Mouse (Mus musculus): ENCODE measurements around the gene Vmn2r22. TPM values are rescaled to one million over a fixed set of nuclear protein-coding genes. Genes with fewer than 3 reads are reported as not detected.
"Not testable (repeated sequence)": the region's sequence is repeated elsewhere in the genome, so short reads cannot be mapped to it uniquely, and the experiment has no call there.

Vmn2r22 gene
- not detected for polyA plus RNA-seq (2012; fragmentation: generic; extraction: Trizol)

DNA sequence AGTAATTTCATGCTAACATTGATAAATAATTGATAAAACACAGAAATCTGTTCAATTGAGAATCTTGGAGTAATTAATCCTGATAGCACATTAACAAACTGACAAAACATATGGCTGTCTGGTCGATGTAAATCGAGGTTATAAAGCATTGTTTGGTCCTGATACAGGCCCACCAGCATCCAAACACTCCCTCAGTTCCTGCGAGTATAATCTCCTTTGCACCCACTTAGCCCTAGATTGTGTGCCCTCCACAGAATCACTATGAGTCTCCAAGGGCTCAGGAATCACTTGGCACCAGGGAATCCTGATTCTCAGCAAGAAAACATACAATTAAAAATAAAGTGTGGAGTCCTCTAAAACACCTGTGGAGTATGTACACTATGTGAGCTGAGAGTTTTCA, at the start of gene Vmn2r22:
TSS of gene Vmn2r22 (minus strand) at position 101 of the 400 bp plus-strand sequence.
- not testable (repeated sequence) for H3K4me3 ChIP-seq; H3K27me3 ChIP-seq (ENCODE audit: control insufficient read depth, insufficient read depth, insufficient read length); H3K79me2 ChIP-seq (ENCODE audit: control insufficient read depth, insufficient read depth); H3ac ChIP-seq (ENCODE audit: control insufficient read depth, insufficient read length); H3K36me3 ChIP-seq (ENCODE audit: control insufficient read depth, insufficient read depth); H3K4me2 ChIP-seq (ENCODE audit: low read depth)

DNA sequence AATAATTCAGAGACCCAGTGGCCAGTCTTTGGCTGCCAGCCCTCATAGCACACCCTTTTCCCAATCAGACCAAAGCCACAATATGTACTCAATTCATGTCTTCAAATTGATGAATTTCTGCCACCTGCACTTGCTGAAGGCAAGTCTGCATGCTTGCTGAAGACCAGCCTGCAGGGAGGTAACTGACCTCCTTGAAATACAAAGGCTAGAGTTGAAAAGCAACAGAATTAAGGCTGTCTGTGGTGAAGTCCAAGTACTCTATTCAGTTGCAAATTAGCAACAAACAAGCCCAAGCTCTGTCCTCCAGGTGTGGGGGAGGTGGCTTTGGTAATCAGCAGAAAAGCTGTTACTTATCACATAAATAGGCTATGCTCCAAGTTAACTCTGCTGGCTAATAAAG, 46.7 kb upstream of the Vmn2r22 start:
- no peaks in the 10 kb centered on the region for H3K36me3 ChIP-seq (ENCODE audit: control insufficient read depth, insufficient read depth)
- H3K4me2 ChIP-seq (ENCODE audit: low read depth): no peak overlapping the region
- H3K4me3 ChIP-seq: no peak overlapping the region
- H3K27me3 ChIP-seq (ENCODE audit: control insufficient read depth, insufficient read depth, insufficient read length): no peaks in the 10 kb centered on the region
- no peak for TF ChIP-seq MYOD1 (IDR thresholded peaks at IDR 0.05; ENCODE audit: control insufficient read depth in 1 of 3, insufficient read length in 2 of 3, low read depth in 2 of 3)
- no peak for TF ChIP-seq E2F4 (IDR thresholded peaks at IDR 0.05; ENCODE audit: insufficient read depth)
- no peak for TF ChIP-seq POLR2AphosphoS2 (IDR thresholded peaks at IDR 0.05; ENCODE audit: insufficient read length, low read depth)
- no peak for TF ChIP-seq POLR2A (IDR thresholded peaks at IDR 0.05; ENCODE audit: insufficient read length, low read depth)
- no peak for TF ChIP-seq CEBPB (IDR thresholded peaks at IDR 0.05; ENCODE audit: insufficient read depth, poor library complexity, severe bottlenecking)
- no peak for TF ChIP-seq TCF12 (IDR thresholded peaks at IDR 0.05; ENCODE audit: insufficient read depth, poor library complexity, severe bottlenecking)
- TF ChIP-seq REST (IDR thresholded peaks at IDR 0.05; ENCODE audit: insufficient read depth, insufficient read length): no peak
- no peak for TF ChIP-seq SRF (IDR thresholded peaks at IDR 0.05; ENCODE audit: control insufficient read depth, insufficient read length, low read depth)
- no peak for TF ChIP-seq MYOG (IDR thresholded peaks at IDR 0.05; ENCODE audit: control insufficient read depth in 1 of 3, insufficient read depth in 1 of 3, insufficient read length in 2 of 3, low read depth in 2 of 3)
- no peak for TF ChIP-seq USF1 (IDR thresholded peaks at IDR 0.05; ENCODE audit: low read depth)
- TF ChIP-seq MAX (IDR thresholded peaks at IDR 0.05; ENCODE audit: low read depth): no peak
- no peak for TF ChIP-seq TCF3 (IDR thresholded peaks at IDR 0.05; ENCODE audit: insufficient read length, low read depth)
- H3K79me2 ChIP-seq (ENCODE audit: control insufficient read depth, insufficient read depth): no peaks in the 10 kb centered on the region
- no peak overlapping the region for H3ac ChIP-seq (ENCODE audit: control insufficient read depth, insufficient read length)

DNA sequence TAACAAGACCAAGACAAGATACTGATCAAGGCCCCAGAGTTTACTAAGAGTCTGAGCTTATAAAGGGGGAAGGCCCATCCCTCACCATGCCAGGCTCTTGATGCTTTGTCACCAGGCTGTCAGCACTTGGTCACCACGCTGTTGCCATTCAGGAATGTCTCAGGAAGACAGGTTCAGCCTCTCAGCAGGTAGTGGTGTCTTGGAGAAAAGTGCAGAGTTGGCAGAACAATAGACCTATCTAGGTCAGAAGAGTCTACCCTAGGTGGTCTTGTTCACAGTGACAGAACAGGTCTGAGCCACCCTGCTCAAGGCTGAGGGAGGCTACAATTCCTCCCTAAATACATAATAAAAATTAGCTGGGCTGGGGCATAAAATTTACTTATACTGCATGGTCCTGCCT, 46.1 kb upstream of the Vmn2r22 start:
- H3K27me3 ChIP-seq (ENCODE audit: control insufficient read depth, insufficient read depth, insufficient read length); H3ac ChIP-seq (ENCODE audit: control insufficient read depth, insufficient read length); H3K36me3 ChIP-seq (ENCODE audit: control insufficient read depth, insufficient read depth); H3K4me3 ChIP-seq; H3K79me2 ChIP-seq (ENCODE audit: control insufficient read depth, insufficient read depth); H3K4me2 ChIP-seq (ENCODE audit: low read depth): not testable (repeated sequence)

DNA sequence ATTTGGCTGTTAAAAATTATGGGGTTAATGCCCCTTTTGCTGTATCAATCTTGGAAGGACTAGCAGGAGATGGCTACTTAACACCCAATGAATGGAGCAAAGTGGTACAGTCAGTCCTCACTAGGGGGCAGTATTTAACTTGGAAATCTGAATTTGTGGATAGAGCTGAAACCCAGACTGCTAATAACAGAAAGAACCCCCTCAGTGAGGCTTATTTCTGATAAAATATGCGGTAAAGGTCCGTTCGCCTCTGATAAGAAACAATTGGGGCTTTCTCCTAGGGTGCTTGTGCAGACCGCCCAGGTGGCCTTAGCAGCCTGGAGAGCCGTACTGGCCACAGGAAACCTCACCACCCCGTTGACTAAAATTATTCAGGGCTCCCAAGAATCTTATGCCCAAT, 6.5 kb upstream of the Vmn2r22 start:
- no peaks in the 10 kb centered on the region for H3K36me3 ChIP-seq (ENCODE audit: control insufficient read depth, insufficient read depth)
- no peak overlapping the region for H3ac ChIP-seq (ENCODE audit: control insufficient read depth, insufficient read length)
- H3K79me2 ChIP-seq (ENCODE audit: control insufficient read depth, insufficient read depth): no peaks in the 10 kb centered on the region
- TF ChIP-seq POLR2AphosphoS2 (IDR thresholded peaks at IDR 0.05; ENCODE audit: insufficient read length, low read depth): no peak
- no peak for TF ChIP-seq REST (IDR thresholded peaks at IDR 0.05; ENCODE audit: insufficient read depth, insufficient read length)
- no peak for TF ChIP-seq USF1 (IDR thresholded peaks at IDR 0.05; ENCODE audit: low read depth)
- TF ChIP-seq TCF12 (IDR thresholded peaks at IDR 0.05; ENCODE audit: insufficient read depth, poor library complexity, severe bottlenecking): no peak
- TF ChIP-seq TCF3 (IDR thresholded peaks at IDR 0.05; ENCODE audit: insufficient read length, low read depth): no peak
- TF ChIP-seq POLR2A (IDR thresholded peaks at IDR 0.05; ENCODE audit: insufficient read length, low read depth): no peak
- no peak for TF ChIP-seq MAX (IDR thresholded peaks at IDR 0.05; ENCODE audit: low read depth)
- no peak for TF ChIP-seq CEBPB (IDR thresholded peaks at IDR 0.05; ENCODE audit: insufficient read depth, poor library complexity, severe bottlenecking)
- TF ChIP-seq SRF (IDR thresholded peaks at IDR 0.05; ENCODE audit: control insufficient read depth, insufficient read length, low read depth): no peak
- no peak for TF ChIP-seq MYOD1 (IDR thresholded peaks at IDR 0.05; ENCODE audit: control insufficient read depth in 1 of 3, insufficient read length in 2 of 3, low read depth in 2 of 3)
- TF ChIP-seq MYOG (IDR thresholded peaks at IDR 0.05; ENCODE audit: control insufficient read depth in 1 of 3, insufficient read depth in 1 of 3, insufficient read length in 2 of 3, low read depth in 2 of 3): no peak
- TF ChIP-seq E2F4 (IDR thresholded peaks at IDR 0.05; ENCODE audit: insufficient read depth): no peak
- H3K27me3 ChIP-seq (ENCODE audit: control insufficient read depth, insufficient read depth, insufficient read length): no peaks in the 10 kb centered on the region
- H3K4me3 ChIP-seq: no peak overlapping the region
- no peak overlapping the region for H3K4me2 ChIP-seq (ENCODE audit: low read depth)

DNA sequence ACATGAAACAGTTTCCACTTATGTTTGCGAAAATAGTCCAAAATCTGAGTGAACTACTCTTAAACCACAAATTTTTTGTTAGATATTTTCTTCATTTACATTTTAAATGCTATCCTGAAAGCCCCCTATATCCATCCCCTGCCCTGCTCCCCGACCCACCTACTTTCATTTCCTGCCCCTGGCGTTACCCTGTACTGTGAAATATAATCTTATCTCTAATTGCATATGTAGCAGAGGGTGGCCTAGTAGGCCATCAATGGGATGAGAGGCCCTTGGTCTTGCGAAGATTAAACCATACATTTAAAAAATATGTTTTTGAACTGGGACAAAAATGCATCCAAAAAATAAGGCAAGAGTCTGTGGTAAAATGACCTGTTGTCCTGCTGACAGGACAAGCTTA, 11.1 kb downstream of the Vmn2r22 start:
- not testable (repeated sequence) for H3ac ChIP-seq (ENCODE audit: control insufficient read depth, insufficient read length); H3K27me3 ChIP-seq (ENCODE audit: control insufficient read depth, insufficient read depth, insufficient read length); H3K4me3 ChIP-seq; H3K4me2 ChIP-seq (ENCODE audit: low read depth); H3K79me2 ChIP-seq (ENCODE audit: control insufficient read depth, insufficient read depth); H3K36me3 ChIP-seq (ENCODE audit: control insufficient read depth, insufficient read depth)

DNA sequence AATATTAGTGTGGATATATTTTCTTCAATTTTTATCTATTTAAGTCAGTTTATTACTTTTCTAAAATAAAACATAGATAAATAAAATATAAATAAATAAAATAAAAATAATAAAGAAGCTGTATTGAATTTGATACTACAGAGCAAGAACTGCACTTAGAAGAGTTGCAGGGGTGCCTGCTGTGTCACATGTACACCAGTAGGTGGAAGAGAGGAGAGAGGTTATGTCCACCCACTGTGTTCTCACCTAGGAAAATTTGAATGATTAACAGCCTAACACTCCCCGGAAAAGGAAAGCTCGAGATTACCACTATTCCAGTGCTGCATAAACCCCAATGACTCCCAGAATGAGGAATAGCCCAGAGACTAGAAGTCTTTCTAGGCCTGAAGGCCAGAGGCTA, 26.7 kb downstream of the Vmn2r22 start:
- not testable (repeated sequence) for H3K4me2 ChIP-seq (ENCODE audit: low read depth); H3K4me3 ChIP-seq; H3K27me3 ChIP-seq (ENCODE audit: control insufficient read depth, insufficient read depth, insufficient read length); H3K36me3 ChIP-seq (ENCODE audit: control insufficient read depth, insufficient read depth); H3K79me2 ChIP-seq (ENCODE audit: control insufficient read depth, insufficient read depth); H3ac ChIP-seq (ENCODE audit: control insufficient read depth, insufficient read length)

DNA sequence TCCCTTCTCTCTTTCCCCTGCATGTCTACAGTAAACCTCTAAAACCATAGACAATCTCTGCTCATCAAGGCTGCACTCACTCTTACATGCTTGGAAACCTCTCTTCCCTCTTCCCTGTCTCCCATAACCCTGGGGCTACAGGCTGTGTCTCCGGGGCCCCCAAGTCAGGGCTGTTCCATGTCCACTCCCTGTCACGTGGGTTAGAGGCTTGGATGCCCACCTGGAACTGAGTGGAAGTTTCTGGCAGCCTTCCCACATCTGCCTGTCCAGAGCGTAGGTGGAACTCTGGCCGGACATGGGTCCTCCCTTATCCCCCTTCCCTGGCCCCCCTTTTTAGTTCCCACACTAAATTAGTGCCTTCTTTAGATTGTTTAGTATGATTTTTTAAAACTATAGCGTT, 62.2 kb downstream of the Vmn2r22 start:
- not testable (repeated sequence) for H3K27me3 ChIP-seq (ENCODE audit: control insufficient read depth, insufficient read depth, insufficient read length); H3K4me3 ChIP-seq; H3K36me3 ChIP-seq (ENCODE audit: control insufficient read depth, insufficient read depth); H3K79me2 ChIP-seq (ENCODE audit: control insufficient read depth, insufficient read depth); H3ac ChIP-seq (ENCODE audit: control insufficient read depth, insufficient read length); H3K4me2 ChIP-seq (ENCODE audit: low read depth)

DNA sequence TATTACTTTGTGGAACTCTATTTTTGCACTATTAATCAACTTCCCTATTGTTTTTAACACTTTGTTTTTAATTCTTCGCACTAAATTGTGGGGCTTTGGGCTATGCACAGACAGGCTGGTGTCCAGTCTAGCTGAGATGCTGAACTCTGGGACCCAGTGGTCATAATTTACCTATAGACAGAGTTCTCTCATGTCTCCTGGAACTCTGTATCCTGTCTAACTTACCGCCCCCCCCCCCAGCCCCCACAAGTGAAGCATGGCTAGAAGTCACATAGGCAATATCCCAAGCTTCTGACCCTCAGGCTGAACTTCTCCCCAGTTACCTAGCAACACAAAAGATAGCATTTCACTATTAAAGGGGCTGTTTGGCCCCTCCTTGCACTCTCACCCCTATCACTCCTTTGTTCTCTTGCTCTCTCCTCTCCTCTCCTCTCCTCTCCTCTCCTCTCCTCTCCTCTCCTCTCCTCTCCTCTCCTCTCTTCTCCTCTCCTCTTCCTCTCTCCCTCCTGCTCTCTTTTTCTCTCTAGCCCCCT, 62.7 kb downstream of the Vmn2r22 start:
- not testable (repeated sequence) for H3K27me3 ChIP-seq (ENCODE audit: control insufficient read depth, insufficient read depth, insufficient read length); H3K4me2 ChIP-seq (ENCODE audit: low read depth); H3K36me3 ChIP-seq (ENCODE audit: control insufficient read depth, insufficient read depth); H3K79me2 ChIP-seq (ENCODE audit: control insufficient read depth, insufficient read depth); H3K4me3 ChIP-seq; H3ac ChIP-seq (ENCODE audit: control insufficient read depth, insufficient read length)

DNA sequence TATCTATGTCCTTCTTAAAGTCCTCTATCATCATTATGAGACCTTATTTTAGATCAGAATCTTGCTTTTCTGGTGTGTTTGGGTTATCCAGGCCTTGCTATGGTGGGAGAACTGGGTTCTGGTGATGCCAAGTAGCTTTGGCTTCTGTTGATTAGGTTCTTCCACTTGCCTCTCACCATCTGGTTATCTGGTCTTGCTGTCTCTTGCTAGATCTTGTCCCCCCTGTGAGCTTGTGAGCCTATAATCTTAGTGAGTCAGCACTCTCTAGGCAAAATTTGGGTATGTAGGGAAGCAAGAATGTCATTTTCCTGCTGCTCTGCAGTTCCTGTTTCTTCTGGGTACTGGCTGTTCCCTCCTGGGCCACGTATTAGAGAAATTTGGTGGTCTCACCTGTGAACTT, 66.5 kb downstream of the Vmn2r22 start:
- H3K27me3 ChIP-seq (ENCODE audit: control insufficient read depth, insufficient read depth, insufficient read length): not testable (repeated sequence)

More for the DNA sequence above, 66.5 kb downstream of the Vmn2r22 start:
- not testable (repeated sequence) for H3K4me2 ChIP-seq (ENCODE audit: low read depth); H3K36me3 ChIP-seq (ENCODE audit: control insufficient read depth, insufficient read depth); H3K4me3 ChIP-seq; H3ac ChIP-seq (ENCODE audit: control insufficient read depth, insufficient read length); H3K79me2 ChIP-seq (ENCODE audit: control insufficient read depth, insufficient read depth)
